Mouse (Mus musculus) cerebellum, adult 11-12 months (tissue): ENCODE results near the gene Gpat2.

ENCODE experiments used
- DNase-seq: peaks from one replicate; pipeline ENCODE4 v3.0.0; 2022

Gpat2 gene

GRCm38 (mm10) chr2:127424977-127425376 lies at the start of gene Gpat2:
Gene Gpat2, plus strand, starts transcription at chr2:127425199.
- no peak for DNase-seq

GRCm38 (mm10) chr2:127375759-127376341 lies 49.1 kb upstream of the Gpat2 start:
- DNase-seq = no peak

- no peak for DNase-seq
These were observed 48.5 kb upstream of the Gpat2 start for GRCm38 (mm10) chr2:127376423-127377051.

- DNase-seq = no peak
These were observed 46.9 kb upstream of the Gpat2 start for GRCm38 (mm10) chr2:127377942-127378610.

GRCm38 (mm10) chr2:127378611-127378990 lies 46.4 kb upstream of the Gpat2 start:
- no peak for DNase-seq

GRCm38 (mm10) chr2:127379250-127379649 lies 45.7 kb upstream of the Gpat2 start:
- DNase-seq = no peak

- DNase-seq = no peak
These were observed 41.1 kb upstream of the Gpat2 start for GRCm38 (mm10) chr2:127383881-127384280.

- DNase-seq = no peak
These were observed 37.5 kb upstream of the Gpat2 start for GRCm38 (mm10) chr2:127387521-127387920.

- DNase-seq = no peak
These were observed 34.6 kb upstream of the Gpat2 start for GRCm38 (mm10) chr2:127390352-127390751.

- no peak for DNase-seq
These were observed 34.2 kb upstream of the Gpat2 start for GRCm38 (mm10) chr2:127390846-127391245.

- no peak for DNase-seq
These were observed 33.7 kb upstream of the Gpat2 start for GRCm38 (mm10) chr2:127391323-127391722.

GRCm38 (mm10) chr2:127394606-127395161 lies 30.3 kb upstream of the Gpat2 start:
- no peak for DNase-seq

- no peak for DNase-seq
These were observed 26.3 kb upstream of the Gpat2 start for GRCm38 (mm10) chr2:127398738-127399137.

GRCm38 (mm10) chr2:127411126-127411525 lies 13.9 kb upstream of the Gpat2 start:
- no peak for DNase-seq

- DNase-seq = no peak
These were observed 9.2 kb upstream of the Gpat2 start for GRCm38 (mm10) chr2:127415806-127416205.

- no peak for DNase-seq
These were observed 8.3 kb upstream of the Gpat2 start for GRCm38 (mm10) chr2:127416706-127417105.

GRCm38 (mm10) chr2:127418266-127418970 lies 6.6 kb upstream of the Gpat2 start:
- no peak for DNase-seq

- no peak for DNase-seq
These were observed 5.2 kb downstream of the Gpat2 start for GRCm38 (mm10) chr2:127430238-127430637.

- no peak for DNase-seq
These were observed 8.7 kb downstream of the Gpat2 start for GRCm38 (mm10) chr2:127433487-127434295.

- no peak for DNase-seq
These were observed 10.1 kb downstream of the Gpat2 start for GRCm38 (mm10) chr2:127435135-127435534.

- no peak for DNase-seq
These were observed 10.6 kb downstream of the Gpat2 start for GRCm38 (mm10) chr2:127435554-127435953.

- no peak for DNase-seq
These were observed 12.7 kb downstream of the Gpat2 start for GRCm38 (mm10) chr2:127437697-127438096.
